Mouse (Mus musculus) limb, embryonic 12.5 days (tissue): Measurements from ENCODE around the gene Tspyl3. TPM values are rescaled to one million over a fixed set of nuclear protein-coding genes. Genes with fewer than 3 reads are reported as not detected.

Experiments
- polyA plus RNA-seq: library from polyadenylated mRNA; unstranded; fragments of >200 nt; fragmentation: Nextera tagmentation; extraction: Ambion mirVana; gene quantifications from 2 replicates; pipeline ENCODE4 v1.2.1, GENCODE M21; 2016

Tspyl3 gene
- polyA plus RNA-seq, 1 experiment from 2014 or later, result 10.3 TPM

Other genes starting within 250 kb of the Tspyl3 start
- 95.4 and 104 TPM in 2 replicates for gene Pdrg1, start 210.0 kb downstream of the Tspyl3 start, polyA plus RNA-seq
- not detected in 2 replicates for gene Xkr7, start 193.6 kb downstream of the Tspyl3 start, polyA plus RNA-seq
- gene Ccm2l, start 159.5 kb downstream of the Tspyl3 start, polyA plus RNA-seq, result 2.5 and 3.0 TPM in 2 replicates
- 2.9 and 3.9 TPM in 2 replicates for gene Hck, start 117.0 kb downstream of the Tspyl3 start, polyA plus RNA-seq
- 86.3 and 89.5 TPM in 2 replicates for gene Tm9sf4, start 64.1 kb downstream of the Tspyl3 start, polyA plus RNA-seq
- gene Plagl2, start 16.0 kb upstream of the Tspyl3 start, polyA plus RNA-seq, result 13.3 and 16.6 TPM in 2 replicates
- 7.2 and 7.4 TPM in 2 replicates for gene Pofut1, start 16.1 kb upstream of the Tspyl3 start, polyA plus RNA-seq
- gene Kif3b, start 66.0 kb upstream of the Tspyl3 start, polyA plus RNA-seq, result 7.0 TPM in 2 replicates
- 18.9 and 26.8 TPM in 2 replicates for gene Asxl1, start 120.4 kb upstream of the Tspyl3 start, polyA plus RNA-seq